Mouse (Mus musculus): ENCODE measurements around the gene Rtl1.

The Rtl1 gene

GRCm38 (mm10) chr12:109582185-109582584, 17.9 kb downstream of the Rtl1 start:
- in situ Hi-C loops (cut with MboI; ENCODE audit: low sequenced_read_pairs), result no loop called here

- in situ Hi-C loops (cut with MboI; ENCODE audit: low sequenced_read_pairs), result no loop called here
These were observed 27.9 kb downstream of the Rtl1 start for GRCm38 (mm10) chr12:109572259-109572658.

GRCm38 (mm10) chr12:109560111-109560695, 39.9 kb downstream of the Rtl1 start:
- in situ Hi-C loops (cut with MboI; ENCODE audit: low sequenced_read_pairs), result no loop called here

GRCm38 (mm10) chr12:109558891-109559487, 41.1 kb downstream of the Rtl1 start:
- in situ Hi-C loops (cut with MboI; ENCODE audit: low sequenced_read_pairs), result no loop called here

GRCm38 (mm10) chr12:109558226-109558824, 41.8 kb downstream of the Rtl1 start:
- in situ Hi-C loops (cut with MboI; ENCODE audit: low sequenced_read_pairs), result no loop called here

- in situ Hi-C loops (cut with MboI; ENCODE audit: low sequenced_read_pairs), result no loop called here
These were observed 44.2 kb downstream of the Rtl1 start for GRCm38 (mm10) chr12:109555837-109556409.

- in situ Hi-C loops (cut with MboI; ENCODE audit: low sequenced_read_pairs), result no loop called here
These were observed 46.6 kb downstream of the Rtl1 start for GRCm38 (mm10) chr12:109553568-109553967.

- in situ Hi-C loops (cut with MboI; ENCODE audit: low sequenced_read_pairs), result no loop called here
These were observed 47.2 kb downstream of the Rtl1 start for GRCm38 (mm10) chr12:109552754-109553525.

- in situ Hi-C loops (cut with MboI; ENCODE audit: low sequenced_read_pairs), result no loop called here
These were observed 48.4 kb downstream of the Rtl1 start for GRCm38 (mm10) chr12:109551771-109552170.

- in situ Hi-C loops (cut with MboI; ENCODE audit: low sequenced_read_pairs), result no loop called here
These were observed 53.0 kb downstream of the Rtl1 start for GRCm38 (mm10) chr12:109547085-109547484.

- in situ Hi-C loops (cut with MboI; ENCODE audit: low sequenced_read_pairs), result no loop called here
These were observed 54.0 kb downstream of the Rtl1 start for GRCm38 (mm10) chr12:109545875-109546732.

GRCm38 (mm10) chr12:109543281-109543923, 56.7 kb downstream of the Rtl1 start:
- in situ Hi-C loops (cut with MboI; ENCODE audit: low sequenced_read_pairs), result no loop called here

- in situ Hi-C loops (cut with MboI; ENCODE audit: low sequenced_read_pairs), result no loop called here
These were observed 57.4 kb downstream of the Rtl1 start for GRCm38 (mm10) chr12:109542635-109543249.

GRCm38 (mm10) chr12:109542011-109542410, 58.1 kb downstream of the Rtl1 start:
- in situ Hi-C loops (cut with MboI; ENCODE audit: low sequenced_read_pairs), result no loop called here

GRCm38 (mm10) chr12:109541540-109541899, 58.6 kb downstream of the Rtl1 start:
- in situ Hi-C loops (cut with MboI; ENCODE audit: low sequenced_read_pairs), result no loop called here

- in situ Hi-C loops (cut with MboI; ENCODE audit: low sequenced_read_pairs), result no loop called here
These were observed 59.2 kb downstream of the Rtl1 start for GRCm38 (mm10) chr12:109540739-109541539.

- in situ Hi-C loops (cut with MboI; ENCODE audit: low sequenced_read_pairs), result no loop called here
These were observed 60.2 kb downstream of the Rtl1 start for GRCm38 (mm10) chr12:109539950-109540349.

Data from CH12F3 (cell line).